In genomic region chr12:85423236-85423635, GRCm38 (mm10) we compare ENCODE assay signal across 19 mouse cellular contexts.
"Had no signal": no experiment of that assay in that cellular context is flagged by ENCODE, and none has a peak within 500 bp of the region (broad histone marks: within the 10 kb centered on the region; RNA-seq: fewer than 3 reads in every experiment).

No protein-coding gene starts in this region.

- H3K27ac ChIP-seq: heart, embryonic 13.5 days; heart, embryonic 15.5 days; hindbrain, embryonic 13.5 days; hindbrain, embryonic 15.5 days; hindbrain, postnatal 0 days; kidney, embryonic 15.5 days; kidney, postnatal 0 days; layer of hippocampus, adult 2 months; limb, embryonic 13.5 days; limb, embryonic 15.5 days; liver, embryonic 12.5 days; liver, embryonic 14.5 days had no signal

- ATAC-seq: hindbrain, postnatal 0 days; intestine, embryonic 16.5 days; liver, embryonic 12.5 days had no signal

- H3K9me3 ChIP-seq: heart, embryonic 13.5 days; heart, embryonic 15.5 days; hindbrain, embryonic 13.5 days; hindbrain, embryonic 15.5 days; kidney, embryonic 15.5 days; limb, embryonic 13.5 days; limb, embryonic 15.5 days; liver, embryonic 12.5 days had no signal

- H3K27me3 ChIP-seq: heart, embryonic 13.5 days; heart, embryonic 15.5 days; hindbrain, embryonic 13.5 days; hindbrain, embryonic 15.5 days; kidney, embryonic 15.5 days; limb, embryonic 13.5 days; limb, embryonic 15.5 days; liver, embryonic 12.5 days had no signal

- H3K36me3 ChIP-seq: heart, embryonic 13.5 days; heart, embryonic 15.5 days; hindbrain, embryonic 13.5 days; hindbrain, embryonic 15.5 days; kidney, embryonic 15.5 days; limb, embryonic 13.5 days; limb, embryonic 15.5 days; liver, embryonic 12.5 days had no signal

- DNase-seq: gastrocnemius, postnatal 14 days; gastrocnemius, postnatal 36 days; heart, adult 18-20 months; layer of hippocampus, postnatal 36 days; left cerebral cortex, postnatal 4 days had no signal

- H3K4me1 ChIP-seq: hindbrain, embryonic 15.5 days had no signal

- H3K4me2 ChIP-seq: heart, embryonic 11.5 days; heart, embryonic 13.5 days; heart, embryonic 15.5 days; hindbrain, embryonic 13.5 days; hindbrain, embryonic 15.5 days; kidney, embryonic 15.5 days; limb, embryonic 13.5 days; limb, embryonic 15.5 days; liver, embryonic 12.5 days had no signal

- H3K4me3 ChIP-seq: heart, embryonic 13.5 days; heart, embryonic 15.5 days; hindbrain, embryonic 13.5 days; hindbrain, embryonic 15.5 days; kidney, embryonic 15.5 days; layer of hippocampus, adult 2 months; limb, embryonic 13.5 days; limb, embryonic 15.5 days; liver, embryonic 12.5 days had no signal

- H3K9ac ChIP-seq: heart, embryonic 13.5 days; heart, embryonic 15.5 days; hindbrain, embryonic 13.5 days; hindbrain, embryonic 15.5 days; kidney, embryonic 15.5 days; limb, embryonic 13.5 days; limb, embryonic 15.5 days; liver, embryonic 12.5 days; liver, embryonic 14.5 days had no signal
